Mouse (Mus musculus) liver, adult 2 months (tissue): ENCODE measurements around the gene Pdk2.

Source experiments
- CTCF ChIP-seq: fragments of 200-500 bp; IDR thresholded peaks from 2 replicates; pipeline ENCODE4 v1.5.1; 2011; ENCODE audit warnings: low read depth, low read length, control low read depth
- POLR2A ChIP-seq: fragments of 200-500 bp; IDR thresholded peaks from 2 replicates; pipeline ENCODE4 v1.6.1; 2011; ENCODE audit warnings: low read length, control low read depth; ENCODE audit not compliant: insufficient read depth; ENCODE audit errors: extremely low read depth

DNA sequence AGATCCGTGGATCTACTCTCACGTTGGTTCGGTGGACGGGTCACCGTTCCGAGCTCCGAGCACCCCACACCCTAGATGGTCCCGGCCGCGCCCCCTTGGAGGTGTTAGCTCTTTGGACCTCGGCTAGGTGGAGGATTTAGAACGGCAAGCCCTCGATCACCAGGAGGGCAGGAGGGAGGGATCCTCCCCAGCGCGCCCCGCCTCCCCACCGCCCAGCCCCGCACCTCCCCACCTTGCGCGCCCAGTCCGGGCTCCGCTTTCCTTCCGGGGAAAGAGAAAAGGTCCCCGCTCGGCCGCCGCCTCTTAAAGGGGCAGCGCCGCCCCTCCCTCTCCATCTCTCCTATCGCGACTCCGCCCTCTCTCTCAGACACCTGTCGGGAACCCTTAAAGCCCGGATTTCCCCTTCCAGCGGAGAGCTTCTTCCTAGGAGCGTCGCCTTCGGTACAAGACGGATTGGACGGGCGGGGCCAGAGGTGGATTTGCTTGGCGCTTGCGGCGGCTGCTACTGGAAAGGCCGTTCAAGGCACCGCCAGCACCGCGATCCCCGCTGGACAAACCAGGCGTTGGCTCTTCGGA is 35.5 kb upstream of the Pdk2 start, which contains the start of gene Itga3:
- no peak for TF ChIP-seq CTCF
- 0 out of 2 replicates have a peak, but pooled peaks have one; percentile 14 for TF ChIP-seq POLR2A
